Mouse (Mus musculus): ENCODE results near the gene Cacna1h. TPM values are rescaled to one million over a fixed set of nuclear protein-coding genes. Genes with fewer than 3 reads are reported as not detected.

The Cacna1h gene
- total RNA-seq, 2 experiments from 2014 or later, result 4.9 to 8.1 TPM

GRCm38 (mm10) chr17:25341490-25341889, 92.1 kb downstream of the Cacna1h start:
- DNase-seq, result no peak
- intact Hi-C loops (cut with DNase I), result no loop called here

GRCm38 (mm10) chr17:25340003-25340402, 93.6 kb downstream of the Cacna1h start:
- intact Hi-C loops (cut with DNase I), result no loop called here
- DNase-seq, result no peak

- intact Hi-C loops (cut with DNase I), result no loop called here
- no peak for DNase-seq
These were observed 95.4 kb downstream of the Cacna1h start for GRCm38 (mm10) chr17:25338218-25338617.

GRCm38 (mm10) chr17:25333943-25334342, 99.6 kb downstream of the Cacna1h start:
- intact Hi-C loops (cut with DNase I), result loop anchor here (1.0 to 2.0 kb wide), 2 partner anchors 29 to 137 kb away; no protein-coding TSS in a partner anchor
- peak; percentile 46 to 70 for DNase-seq

GRCm38 (mm10) chr17:25332321-25332720, 101.3 kb downstream of the Cacna1h start:
- no peak for DNase-seq
- intact Hi-C loops (cut with DNase I), result no loop called here

Other genes with a start within 250 kb of the Cacna1h start
- 10 to 100 TPM; 19.2 to 22.0 TPM for gene BC003965, start 249.2 kb downstream of the Cacna1h start, total RNA-seq (2021)
- gene Unkl, start 245.4 kb downstream of the Cacna1h start, total RNA-seq (2021), result 10 to 100 TPM; 10.8 to 10.9 TPM
- 10 to 100 TPM; 13.1 to 14.3 TPM for gene Gnptg, start 193.7 kb downstream of the Cacna1h start, total RNA-seq (2021)
- 10 to 100 TPM in 1 of 2 experiments, 1 to 10 TPM in 1; 9.3 to 10.2 TPM for gene Tsr3, start 193.6 kb downstream of the Cacna1h start, total RNA-seq (2021)
- under 1 TPM; 0.17 to 0.63 TPM for gene Baiap3, start 177.4 kb downstream of the Cacna1h start, total RNA-seq (2021)
- 100 to 1,000 TPM; 119 to 121 TPM for gene Ube2i, start 159.2 kb downstream of the Cacna1h start, total RNA-seq (2021)
- gene Prss34, start 135.4 kb downstream of the Cacna1h start, total RNA-seq (2021), result under 1 TPM; 0.53 to 0.54 TPM
- not detected for gene Prss28, start 125.1 kb downstream of the Cacna1h start, total RNA-seq (2021)
- not detected for gene Prss29, start 115.1 kb downstream of the Cacna1h start, total RNA-seq (2021)
- 1 to 10 TPM; 2.3 to 2.6 TPM for gene Tpsab1, start 88.2 kb downstream of the Cacna1h start, total RNA-seq (2021)
- 1 to 10 TPM; 5.2 to 5.7 TPM for gene Tpsb2, start 67.5 kb downstream of the Cacna1h start, total RNA-seq (2021)
- not detected for gene Tpsg1, start 64.5 kb downstream of the Cacna1h start, total RNA-seq (2021)
- under 1 TPM in 1 of 2 experiments, not detected in 1; 0.50 TPM for gene Tekt4, start 20.8 kb upstream of the Cacna1h start, total RNA-seq (2021)
- not detected for gene Sstr5, start 63.5 kb upstream of the Cacna1h start, total RNA-seq (2021)
- under 1 TPM; 0.56 to 0.67 TPM for gene Sox8, start 136.9 kb upstream of the Cacna1h start, total RNA-seq (2021)
- gene Lmf1, start 145.3 kb upstream of the Cacna1h start, total RNA-seq (2021), result 10 to 100 TPM; 26.2 to 28.0 TPM

All from heart, postnatal 14 days (tissue).